Mouse (Mus musculus) small intestine, adult 2 months (tissue): ENCODE measurements at regions not wholly inside any gene's neighbourhood (a gene's known extent, or its start where the extent isn't known, plus 50 kb on each side); places are given as distances from the start of the nearest gene placed in this dataset.

ENCODE experiments used
- CTCF ChIP-seq: fragments of 200-500 bp; IDR thresholded peaks from 2 replicates; pipeline ENCODE4 v1.5.1; 2012; ENCODE audit warnings: low read depth, mild to moderate bottlenecking, control low read depth, inconsistent platforms, low read length, moderate library complexity, mixed read lengths; ENCODE audit not compliant: insufficient replicate concordance, insufficient read length; ENCODE audit errors: extremely low read depth
- POLR2A ChIP-seq: fragments of 200-500 bp; IDR thresholded peaks from 2 replicates; pipeline ENCODE4 v1.6.1; 2012; ENCODE audit warnings: low read depth, mild to moderate bottlenecking, control low read depth, inconsistent platforms, low read length, moderate library complexity

GRCm38 (mm10) chr11:45271206-45271605 lies 580.6 kb upstream of the Clint1 start:
- TF ChIP-seq CTCF (no peak), POLR2A (no peak)
